Mouse (Mus musculus) splenic B cell, adult 2 months (primary cell): ENCODE results near the gene Ifna9.
"Not testable (repeated sequence)": the region's sequence is repeated elsewhere in the genome, so short reads cannot be mapped to it uniquely, and the experiment has no call there.

Source experiments
- DNase-seq: peaks from one replicate; pipeline ENCODE4 v3.0.0-alpha.2; 2011; ENCODE audit warnings: low read depth, low spot score
- H3K27me3 ChIP-seq: 2 replicates; pipeline ENCODE4 v1.6.1; 2012; ENCODE audit warnings: mild to moderate bottlenecking, low read length, moderate library complexity, mixed read lengths; ENCODE audit not compliant: control insufficient read depth, poor library complexity, insufficient read depth, severe bottlenecking
- H3K36me3 ChIP-seq: 2 replicates; pipeline ENCODE4 v1.6.1; 2012; ENCODE audit warnings: mild to moderate bottlenecking, low read length, moderate library complexity, mixed read lengths; ENCODE audit not compliant: control insufficient read depth, poor library complexity, insufficient read depth, severe bottlenecking

The Ifna9 gene

DNA sequence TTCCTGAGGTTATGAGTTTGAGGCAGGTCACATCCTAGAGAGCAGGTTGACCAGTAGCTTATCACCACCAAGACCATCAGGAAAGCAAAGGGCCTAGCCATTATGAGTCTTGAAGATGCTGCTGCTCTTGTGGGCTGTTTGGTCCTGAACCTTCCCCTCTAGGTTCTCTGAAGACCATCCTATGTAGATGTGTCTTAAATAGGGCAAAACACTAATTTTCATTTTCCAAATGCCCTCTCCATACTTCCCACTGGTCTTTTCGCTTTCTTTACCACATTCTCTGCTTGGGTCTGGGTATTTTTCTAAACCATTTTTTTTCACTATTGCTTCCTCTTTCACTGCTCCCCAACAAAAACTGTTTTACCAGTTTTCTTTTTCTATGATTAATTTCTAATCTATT lies at the start of gene Ifna9:
Gene Ifna9 (minus strand): TSS at position 101 of the 400 bp plus-strand sequence.
- DNase-seq: no peak
- no peaks in the 10 kb centered on the region for H3K27me3 ChIP-seq
- no peaks in the 10 kb centered on the region for H3K36me3 ChIP-seq

DNA sequence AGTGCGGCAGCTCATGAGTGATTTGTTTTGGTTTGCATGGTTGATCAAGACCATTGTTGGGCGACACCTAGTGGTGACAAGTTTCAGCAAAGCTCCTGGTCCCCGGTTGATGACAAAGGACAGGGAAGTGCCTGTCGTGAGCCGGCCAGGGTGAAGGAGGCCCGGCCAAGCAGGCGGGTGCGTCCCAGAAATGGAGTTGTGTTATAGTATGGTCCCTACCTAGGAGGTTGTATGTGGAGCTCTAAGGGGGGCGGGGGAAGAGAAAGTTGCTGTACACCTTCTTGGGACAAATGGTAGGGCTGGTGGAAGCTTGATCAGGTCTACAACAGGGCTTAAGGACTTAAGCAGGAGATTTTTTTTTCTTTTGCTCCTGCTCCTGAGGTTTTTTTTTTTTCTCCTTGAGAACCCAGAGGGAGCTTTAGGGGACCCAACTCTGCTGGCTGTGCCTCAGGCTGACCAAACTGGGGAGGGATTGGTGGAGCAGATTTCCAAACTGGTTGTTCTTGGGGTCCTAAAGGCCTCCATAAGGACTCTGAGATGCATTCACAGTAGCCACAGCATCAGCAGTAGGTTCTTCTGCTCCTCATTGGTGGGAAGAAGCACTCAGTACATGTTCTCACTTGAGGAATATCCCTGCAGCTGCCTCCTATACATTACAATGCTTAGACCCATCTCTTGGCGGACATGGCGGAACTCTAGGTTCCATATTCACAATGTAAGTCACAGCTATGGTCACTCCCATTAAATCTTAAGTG lies 49.1 kb upstream of the Ifna9 start:
- Histone ChIP-seq H3K27me3 (no peaks in the 10 kb centered on the region), H3K36me3 (no peaks in the 10 kb centered on the region)
- peak; percentile 100 for DNase-seq

DNA sequence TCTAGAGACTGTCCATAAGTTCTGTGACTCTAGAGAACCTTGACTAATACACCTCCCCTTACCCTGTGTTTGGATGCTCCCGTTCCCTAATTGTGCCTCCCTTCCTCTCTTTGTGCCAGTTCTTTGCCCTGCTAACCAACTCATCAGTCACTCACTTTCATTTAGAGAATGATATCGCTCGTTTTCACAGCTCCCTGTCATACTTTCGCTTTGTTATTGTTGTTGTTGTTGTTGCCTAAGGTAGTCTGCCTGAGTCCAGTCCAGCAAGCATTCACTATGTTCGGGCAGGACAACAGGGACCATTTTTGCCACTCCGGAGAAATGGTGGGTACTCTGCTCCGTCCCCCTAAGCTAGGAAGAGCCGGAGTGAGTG lies 48.5 kb upstream of the Ifna9 start:
- Histone ChIP-seq H3K27me3 (no peaks in the 10 kb centered on the region), H3K36me3 (no peaks in the 10 kb centered on the region)
- DNase-seq: no peak

DNA sequence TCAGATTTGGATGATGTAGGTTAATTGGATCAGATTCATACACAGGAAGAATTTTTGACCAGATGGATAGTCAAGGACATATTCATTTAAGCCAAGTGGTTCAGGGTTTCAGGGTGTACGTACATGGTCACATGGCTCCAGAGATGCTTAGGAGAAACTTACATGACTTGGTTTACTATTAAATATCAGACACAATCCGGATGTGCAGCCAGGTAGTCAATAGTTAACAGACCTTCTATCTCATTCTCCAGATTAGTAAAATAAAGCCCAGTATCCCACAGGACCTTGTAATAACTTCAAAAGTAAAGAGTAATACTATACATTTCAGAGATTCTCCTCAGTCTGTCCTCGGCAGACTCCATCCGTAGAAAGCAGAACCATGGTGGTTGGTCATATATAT lies 42.1 kb upstream of the Ifna9 start, which contains the start of gene C87499:
Gene C87499 (minus strand): TSS at position 101 of the 400 bp plus-strand sequence.
- H3K36me3 ChIP-seq: no peaks in the 10 kb centered on the region
- H3K27me3 ChIP-seq: no peaks in the 10 kb centered on the region
- no peak for DNase-seq

DNA sequence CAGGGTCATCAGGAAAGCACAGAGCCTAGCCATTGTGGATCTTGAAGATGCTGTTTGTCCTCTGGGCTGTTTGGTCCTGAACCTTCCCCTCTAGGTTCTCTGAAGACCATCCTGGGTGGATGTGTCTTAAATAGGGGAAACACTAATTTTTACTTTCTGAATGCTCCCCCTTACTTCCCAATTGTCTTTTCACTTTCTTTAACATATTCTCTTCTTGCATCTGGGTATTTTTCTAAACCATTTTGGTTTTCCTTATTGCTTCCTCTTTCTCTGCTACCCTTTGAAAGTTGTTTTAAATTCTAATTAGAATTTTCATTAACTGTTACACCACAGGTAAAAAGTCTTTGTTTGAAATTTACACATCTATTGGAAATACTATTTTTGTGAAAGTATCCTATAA lies 11.1 kb upstream of the Ifna9 start, which contains the start of gene Ifna12:
Gene Ifna12 (minus strand): TSS at position 101 of the 400 bp plus-strand sequence.
- H3K36me3 ChIP-seq: no peaks in the 10 kb centered on the region
- H3K27me3 ChIP-seq: no peaks in the 10 kb centered on the region
- no peak for DNase-seq

DNA sequence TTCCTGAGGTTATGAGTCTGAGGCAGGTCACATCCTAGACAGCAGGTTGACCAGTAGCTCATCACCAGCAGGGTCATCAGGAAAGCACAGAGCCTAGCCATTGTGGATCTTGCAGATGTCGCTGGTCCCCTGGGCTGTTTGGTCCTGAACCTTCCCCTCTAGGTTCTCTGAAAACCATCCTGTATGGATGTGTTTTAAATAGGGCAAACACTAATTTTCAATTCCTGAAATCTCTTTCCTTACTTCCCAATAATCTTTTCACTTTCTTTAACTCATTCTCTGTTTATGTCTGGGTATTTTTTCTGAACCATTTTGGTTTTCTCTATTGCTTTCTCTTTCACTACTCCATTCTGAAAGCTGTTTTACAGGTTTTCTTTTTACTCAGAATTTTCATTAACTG lies 20.5 kb downstream of the Ifna9 start, which contains the start of gene Ifna14:
Gene Ifna14 (minus strand): TSS at position 101 of the 400 bp plus-strand sequence.
- H3K36me3 ChIP-seq: no peaks in the 10 kb centered on the region
- no peaks in the 10 kb centered on the region for H3K27me3 ChIP-seq
- no peak for DNase-seq

DNA sequence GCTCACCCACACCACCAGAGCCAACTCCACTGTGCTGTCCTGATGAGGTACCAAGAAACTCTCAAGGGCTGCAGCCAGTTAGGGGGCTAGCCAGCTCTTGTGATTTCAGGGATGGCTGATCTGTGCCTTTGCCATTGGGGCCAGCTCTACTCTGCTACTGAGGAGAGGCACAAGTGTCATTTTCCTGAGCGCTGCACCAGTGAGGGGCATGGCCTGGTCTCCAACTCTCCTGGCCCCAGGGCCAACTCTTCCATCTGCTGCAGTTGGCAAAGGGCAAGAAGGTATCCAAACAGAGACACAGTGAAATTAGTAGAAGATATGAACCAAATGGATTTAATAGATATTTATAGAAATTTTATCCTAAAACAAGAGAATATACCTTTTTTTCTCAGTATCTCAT lies 30.4 kb downstream of the Ifna9 start:
- Histone ChIP-seq H3K36me3 (no peaks in the 10 kb centered on the region), H3K27me3 (no peaks in the 10 kb centered on the region)
- no peak for DNase-seq

DNA sequence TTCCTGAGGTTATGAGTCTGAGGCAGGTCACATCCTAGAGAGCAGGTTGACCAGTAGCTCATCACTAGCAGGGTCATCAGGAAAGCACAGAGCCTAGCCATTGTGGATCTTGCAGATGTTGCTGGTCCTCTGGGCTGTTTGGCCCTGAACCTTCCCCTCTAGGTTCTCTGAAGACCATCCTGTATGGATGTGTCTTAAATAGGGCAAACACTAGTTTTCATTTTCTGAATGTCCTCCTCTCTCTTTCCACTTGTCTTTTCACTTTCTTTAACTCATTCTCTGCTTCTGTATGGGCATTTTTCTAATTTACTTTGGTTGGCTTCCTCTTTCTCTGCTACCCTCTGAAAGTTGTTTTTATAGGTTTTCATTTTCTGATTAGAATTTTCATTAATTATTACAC lies 34.0 kb downstream of the Ifna9 start, which contains the start of gene Ifna15:
Gene Ifna15 (minus strand): TSS at position 101 of the 400 bp plus-strand sequence.
- not testable (repeated sequence) for H3K27me3 ChIP-seq, DNase-seq, H3K36me3 ChIP-seq

DNA sequence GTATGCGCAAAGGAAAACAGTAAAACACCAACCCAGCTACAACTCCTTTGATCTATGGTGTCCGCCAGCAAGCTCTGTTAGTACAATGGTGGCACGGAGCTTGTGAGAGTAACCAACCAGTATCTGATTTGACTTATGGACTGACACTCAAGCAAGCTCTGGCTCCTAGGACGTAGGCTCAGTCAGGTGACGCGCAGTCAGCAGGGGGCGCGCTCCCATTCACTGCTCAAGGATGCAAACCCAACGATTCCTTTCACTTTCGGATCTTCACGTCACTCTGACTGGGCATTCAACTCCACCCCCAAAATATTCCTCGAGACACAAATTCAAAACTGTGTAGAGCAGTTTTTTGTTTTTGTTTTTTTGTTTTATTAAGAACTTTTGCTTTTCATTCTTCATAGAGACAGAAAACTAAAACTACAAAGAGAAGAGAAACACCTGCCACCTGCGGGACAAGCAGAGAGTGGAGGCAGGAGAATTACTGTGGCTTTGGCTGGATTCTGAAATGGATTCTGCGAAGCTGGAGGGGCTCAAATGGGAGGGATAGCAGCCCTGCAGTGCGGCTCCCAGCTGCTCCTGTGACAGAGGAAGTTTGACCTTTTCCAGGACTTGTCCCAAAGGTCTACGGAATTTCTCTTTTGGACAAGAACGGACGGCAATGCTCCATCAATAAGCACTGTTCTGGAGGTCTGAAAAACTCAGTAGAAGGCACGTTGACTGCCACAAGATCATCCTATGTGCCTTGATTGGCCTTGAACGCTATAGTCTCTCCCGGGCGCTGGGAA lies 41.8 kb downstream of the Ifna9 start:
- no peaks in the 10 kb centered on the region; the same call in 1 of the 2 replicates for H3K27me3 ChIP-seq
- H3K36me3 ChIP-seq: no peaks in the 10 kb centered on the region
- DNase-seq: peak; percentile 92

DNA sequence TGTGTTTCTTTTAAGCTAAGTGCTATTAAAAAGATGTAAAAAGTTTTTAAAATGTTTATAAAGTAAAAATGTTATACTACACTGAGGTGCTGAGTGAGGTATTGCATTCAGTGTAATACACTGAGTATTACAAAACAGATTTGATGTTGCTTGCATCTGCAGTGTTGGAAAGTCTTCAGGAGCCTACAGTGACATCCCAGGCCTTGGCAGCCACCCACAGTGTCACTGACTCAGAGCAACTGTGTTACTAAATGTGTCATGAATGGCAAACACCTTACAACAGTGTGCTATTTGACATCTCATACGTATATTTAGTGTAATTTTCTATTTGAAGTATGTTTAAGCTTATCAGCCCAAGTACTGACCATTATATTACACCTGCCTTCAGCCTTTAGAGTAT lies 44.2 kb downstream of the Ifna9 start:
- Histone ChIP-seq H3K36me3 (no peaks in the 10 kb centered on the region), H3K27me3 (no peaks in the 10 kb centered on the region; the same call in 1 of the 2 replicates)
- no peak for DNase-seq

DNA sequence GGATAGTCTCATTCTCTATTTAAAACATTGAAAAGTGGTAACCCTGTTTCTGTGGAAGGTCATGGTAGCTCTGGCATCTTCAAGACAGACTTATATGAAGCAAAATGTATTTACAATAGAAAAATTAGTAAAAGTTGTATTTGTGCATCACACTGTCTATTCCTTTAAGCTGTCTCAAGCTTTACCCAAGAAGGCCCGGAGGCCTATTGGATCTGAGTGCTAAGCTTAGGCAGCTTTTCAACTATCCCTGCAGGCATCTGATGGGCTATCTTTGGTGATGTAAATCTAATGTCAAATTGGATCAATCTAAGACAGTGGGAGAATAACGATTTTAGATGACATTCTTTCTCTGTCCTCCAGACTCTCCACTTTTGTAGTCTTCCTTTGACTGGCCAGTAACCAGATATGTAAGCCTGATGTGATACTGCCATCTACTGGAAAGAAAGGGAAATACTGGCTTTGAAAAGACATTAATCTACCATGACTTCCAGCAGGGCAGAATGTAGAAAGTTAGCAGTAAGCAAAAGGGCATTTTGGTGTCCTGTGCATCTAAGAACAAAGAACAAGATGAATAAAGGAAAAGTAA lies 48.4 kb downstream of the Ifna9 start:
- Histone ChIP-seq H3K36me3 (no peaks in the 10 kb centered on the region), H3K27me3 (no peaks in the 10 kb centered on the region; the same call in 1 of the 2 replicates)
- DNase-seq: peak; percentile 80
